Mouse (Mus musculus) neural tube, embryonic 15.5 days (tissue): ENCODE measurements at regions not wholly inside any gene's neighbourhood (a gene's known extent, or its start where the extent isn't known, plus 50 kb on each side); places are given as distances from the start of the nearest gene placed in this dataset.
"Not testable (repeated sequence)": the region's sequence is repeated elsewhere in the genome, so short reads cannot be mapped to it uniquely, and the experiment has no call there.

Experiments
- ATAC-seq: fragments of 200-750 bp; cut with Nextera tagmentation; 2 replicates; pipeline ENCODE4 v1.8.0; 2017; ENCODE audit warnings: mild to moderate bottlenecking, moderate TSS enrichment, moderate library complexity; ENCODE audit not compliant: low FRiP score
- H3K27ac ChIP-seq: fragments of 300-500 bp; sonication (generic); replicated peaks from 2 replicates; pipeline ENCODE4 v1.5.1; 2015; ENCODE audit warnings: mild to moderate bottlenecking, inconsistent platforms
- H3K27me3 ChIP-seq: fragments of 300-500 bp; sonication (generic); replicated peaks from 2 replicates; pipeline ENCODE4 v1.6.1; 2015; ENCODE audit warnings: inconsistent platforms
- H3K36me3 ChIP-seq: fragments of 300-500 bp; sonication (generic); 2 replicates; pipeline ENCODE4 v1.6.1; 2015; ENCODE audit warnings: inconsistent platforms
- H3K4me1 ChIP-seq: fragments of 300-500 bp; sonication (generic); 2 replicates; pipeline ENCODE4 v1.6.1; 2015; ENCODE audit warnings: inconsistent platforms
- H3K4me2 ChIP-seq: fragments of 300-500 bp; sonication (generic); 2 replicates; pipeline ENCODE4 v1.6.1; 2015; ENCODE audit warnings: inconsistent platforms, mild to moderate bottlenecking, moderate library complexity
- H3K4me3 ChIP-seq: fragments of 300-500 bp; sonication (generic); replicated peaks from 2 replicates; pipeline ENCODE4 v1.5.1; 2015; ENCODE audit warnings: mild to moderate bottlenecking, inconsistent platforms
- H3K9ac ChIP-seq: fragments of 300-500 bp; sonication (generic); replicated peaks from 2 replicates; pipeline ENCODE4 v1.6.1; 2015; ENCODE audit warnings: mild to moderate bottlenecking, inconsistent platforms
- H3K9me3 ChIP-seq: fragments of 300-500 bp; sonication (generic); replicated peaks from 2 replicates; pipeline ENCODE4 v1.6.1; 2016; ENCODE audit warnings: inconsistent platforms
- WGBS: fragments of 180-500 bp; shearing (Covaris S2); methylation state at CpG from one replicate; pipeline ENCODE4 v1.1.7; 2015; ENCODE audit warnings: mixed read lengths; 5-methylcytosine and 5-hydroxymethylcytosine counted together

GRCm38 (mm10) chrX:19341231-19342007 is 139.7 kb downstream of the Tex13c3 start:
- not testable (repeated sequence) for H3K36me3 ChIP-seq, ATAC-seq, H3K4me2 ChIP-seq, H3K4me1 ChIP-seq, H3K9ac ChIP-seq, H3K4me3 ChIP-seq, H3K9me3 ChIP-seq, H3K27me3 ChIP-seq, H3K27ac ChIP-seq
- 79% methylated on average over 3 of the region's 3 CpGs for WGBS

- no peak for ATAC-seq
- Histone ChIP-seq H3K27ac (no peak overlapping the region), H3K4me2 (no peak overlapping the region), H3K4me1 (no peaks in the 10 kb centered on the region), H3K27me3 (no peaks in the 10 kb centered on the region), H3K4me3 (no peak overlapping the region), H3K9me3 (no peaks in the 10 kb centered on the region), H3K36me3 (no peaks in the 10 kb centered on the region), H3K9ac (no peak overlapping the region)
- 86% methylated on average over 2 of the region's 2 CpGs for WGBS
Observed at GRCm38 (mm10) chrX:19313286-19313685, 167.8 kb downstream of the Tex13c3 start.

- Histone ChIP-seq H3K9me3 (no peaks in the 10 kb centered on the region), H3K36me3 (no peaks in the 10 kb centered on the region), H3K4me2 (no peak overlapping the region), H3K27ac (no peak overlapping the region), H3K27me3 (no peaks in the 10 kb centered on the region), H3K4me3 (no peak overlapping the region), H3K9ac (no peak overlapping the region), H3K4me1 (no peaks in the 10 kb centered on the region)
- ATAC-seq: no peak
- 46% methylated on average over 1 of the region's 1 CpGs for WGBS
Observed at GRCm38 (mm10) chrX:19311809-19312559, 169.1 kb downstream of the Tex13c3 start.

- no peak overlapping the region for H3K9ac ChIP-seq
- no peaks in the 10 kb centered on the region for H3K9me3 ChIP-seq
- no peak overlapping the region for H3K27ac ChIP-seq
- H3K36me3 ChIP-seq: no peaks in the 10 kb centered on the region
- ATAC-seq: no peak
- no peaks in the 10 kb centered on the region for H3K4me1 ChIP-seq
- 49% methylated on average over 1 of the region's 1 CpGs for WGBS
- H3K4me3 ChIP-seq: no peak overlapping the region
- no peak overlapping the region for H3K4me2 ChIP-seq
- H3K27me3 ChIP-seq: no peaks in the 10 kb centered on the region
Observed at GRCm38 (mm10) chrX:19311377-19311776, 169.7 kb downstream of the Tex13c3 start.

GRCm38 (mm10) chrX:19288171-19288570 is 192.9 kb downstream of the Tex13c3 start:
- H3K4me2 ChIP-seq: no peak overlapping the region
- H3K27ac ChIP-seq: no peak overlapping the region
- no peaks in the 10 kb centered on the region for H3K27me3 ChIP-seq
- no peaks in the 10 kb centered on the region for H3K36me3 ChIP-seq
- no peak overlapping the region for H3K9ac ChIP-seq
- WGBS: 91% methylated on average over 2 of the region's 2 CpGs
- H3K4me1 ChIP-seq: no peaks in the 10 kb centered on the region
- H3K4me3 ChIP-seq: no peak overlapping the region
- H3K9me3 ChIP-seq: no peaks in the 10 kb centered on the region
- ATAC-seq: no peak

- Histone ChIP-seq H3K9ac (no peak overlapping the region), H3K9me3 (no peaks in the 10 kb centered on the region), H3K4me3 (no peak overlapping the region), H3K4me2 (no peak overlapping the region), H3K36me3 (no peaks in the 10 kb centered on the region), H3K27me3 (no peaks in the 10 kb centered on the region), H3K4me1 (no peaks in the 10 kb centered on the region), H3K27ac (no peak overlapping the region)
- 89% methylated on average over 5 of the region's 5 CpGs for WGBS
- ATAC-seq: no peak
Observed at GRCm38 (mm10) chrX:19286431-19286830, 194.7 kb downstream of the Tex13c3 start.

GRCm38 (mm10) chrX:19285773-19286172 is 195.3 kb downstream of the Tex13c3 start:
- H3K4me2 ChIP-seq: no peak overlapping the region
- H3K4me3 ChIP-seq: no peak overlapping the region
- WGBS: 68% methylated on average over 4 of the region's 4 CpGs
- H3K4me1 ChIP-seq: no peaks in the 10 kb centered on the region
- H3K9me3 ChIP-seq: no peaks in the 10 kb centered on the region
- no peak overlapping the region for H3K9ac ChIP-seq
- H3K27ac ChIP-seq: no peak overlapping the region
- no peaks in the 10 kb centered on the region for H3K36me3 ChIP-seq
- H3K27me3 ChIP-seq: no peaks in the 10 kb centered on the region
- no peak for ATAC-seq

GRCm38 (mm10) chrX:19283078-19283477 is 198.0 kb downstream of the Tex13c3 start:
- no peak overlapping the region for H3K27ac ChIP-seq
- H3K27me3 ChIP-seq: no peaks in the 10 kb centered on the region
- WGBS: 57% methylated on average over 3 of the region's 3 CpGs
- H3K4me1 ChIP-seq: no peaks in the 10 kb centered on the region
- H3K4me2 ChIP-seq: no peak overlapping the region
- no peaks in the 10 kb centered on the region for H3K9me3 ChIP-seq
- no peaks in the 10 kb centered on the region for H3K36me3 ChIP-seq
- no peak for ATAC-seq
- H3K9ac ChIP-seq: no peak overlapping the region
- no peak overlapping the region for H3K4me3 ChIP-seq

GRCm38 (mm10) chrX:19264237-19264636 is 216.9 kb downstream of the Tex13c3 start:
- H3K4me2 ChIP-seq: no peak overlapping the region
- no peaks in the 10 kb centered on the region for H3K27me3 ChIP-seq
- ATAC-seq: no peak
- no peak overlapping the region for H3K4me3 ChIP-seq
- no peaks in the 10 kb centered on the region for H3K36me3 ChIP-seq
- no peaks in the 10 kb centered on the region for H3K9me3 ChIP-seq
- no peak overlapping the region for H3K27ac ChIP-seq
- no peak overlapping the region for H3K9ac ChIP-seq
- H3K4me1 ChIP-seq: no peaks in the 10 kb centered on the region

GRCm38 (mm10) chrX:19246777-19247619 is 234.1 kb downstream of the Tex13c3 start:
- WGBS: 90% methylated on average over 2 of the region's 2 CpGs

GRCm38 (mm10) chrX:19237738-19238261 is 243.3 kb downstream of the Tex13c3 start:
- no peaks in the 10 kb centered on the region for H3K36me3 ChIP-seq
- ATAC-seq: peak; percentile 95
- no peaks in the 10 kb centered on the region for H3K4me1 ChIP-seq
- peak overlapping the region; percentile 41 for H3K9ac ChIP-seq
- no peak overlapping the region for H3K27ac ChIP-seq
- no peaks in the 10 kb centered on the region for H3K27me3 ChIP-seq
- peak overlapping the region; percentile 49 for H3K4me3 ChIP-seq
- H3K4me2 ChIP-seq: peak overlapping the region; percentile 75
- no peaks in the 10 kb centered on the region for H3K9me3 ChIP-seq
- WGBS: 17% methylated on average over 26 of the region's 26 CpGs

More at GRCm38 (mm10) chrX:19246777-19247619, 234.1 kb downstream of the Tex13c3 start:
- no peak overlapping the region for H3K9ac ChIP-seq
- H3K27ac ChIP-seq: no peak overlapping the region
- no peaks in the 10 kb centered on the region for H3K27me3 ChIP-seq
- no peak for ATAC-seq
- H3K36me3 ChIP-seq: no peaks in the 10 kb centered on the region
- H3K9me3 ChIP-seq: no peaks in the 10 kb centered on the region
- H3K4me1 ChIP-seq: no peaks in the 10 kb centered on the region
- H3K4me2 ChIP-seq: no peak overlapping the region
- H3K4me3 ChIP-seq: no peak overlapping the region
